Mouse (Mus musculus) cerebellum, postnatal 10 days (tissue): Measurements from ENCODE around the gene Stx6.
"Not testable (repeated sequence)": the region's sequence is repeated elsewhere in the genome, so short reads cannot be mapped to it uniquely, and the experiment has no call there.

ENCODE experiments used
- DNase-seq, 2 experiments: peaks; one replicate each; pipeline ENCODE4 v3.0.0; 2021; ENCODE audit warnings: mixed read lengths in 2 of 2

Stx6 gene

DNA sequence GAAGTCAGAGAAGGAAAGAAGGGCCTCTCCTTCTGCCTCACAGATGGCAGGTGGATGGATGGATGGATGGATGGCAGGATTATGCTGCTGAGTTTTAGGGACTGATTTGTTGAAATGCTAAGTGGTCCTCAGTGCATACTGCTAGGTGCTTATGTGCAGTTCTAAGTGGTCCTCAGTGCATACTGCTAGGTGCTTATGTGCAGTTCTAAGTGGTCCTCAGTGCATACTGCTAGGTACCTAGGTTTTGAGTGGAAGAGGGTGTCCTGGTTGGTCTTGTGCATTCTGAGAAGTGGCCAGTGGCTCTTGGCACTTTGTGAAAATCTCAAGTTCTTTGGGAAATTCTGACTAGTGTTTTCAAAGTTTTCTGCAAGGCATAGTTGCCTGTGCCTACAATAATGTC lies 11.4 kb downstream of the Stx6 start:
- no peak for DNase-seq

DNA sequence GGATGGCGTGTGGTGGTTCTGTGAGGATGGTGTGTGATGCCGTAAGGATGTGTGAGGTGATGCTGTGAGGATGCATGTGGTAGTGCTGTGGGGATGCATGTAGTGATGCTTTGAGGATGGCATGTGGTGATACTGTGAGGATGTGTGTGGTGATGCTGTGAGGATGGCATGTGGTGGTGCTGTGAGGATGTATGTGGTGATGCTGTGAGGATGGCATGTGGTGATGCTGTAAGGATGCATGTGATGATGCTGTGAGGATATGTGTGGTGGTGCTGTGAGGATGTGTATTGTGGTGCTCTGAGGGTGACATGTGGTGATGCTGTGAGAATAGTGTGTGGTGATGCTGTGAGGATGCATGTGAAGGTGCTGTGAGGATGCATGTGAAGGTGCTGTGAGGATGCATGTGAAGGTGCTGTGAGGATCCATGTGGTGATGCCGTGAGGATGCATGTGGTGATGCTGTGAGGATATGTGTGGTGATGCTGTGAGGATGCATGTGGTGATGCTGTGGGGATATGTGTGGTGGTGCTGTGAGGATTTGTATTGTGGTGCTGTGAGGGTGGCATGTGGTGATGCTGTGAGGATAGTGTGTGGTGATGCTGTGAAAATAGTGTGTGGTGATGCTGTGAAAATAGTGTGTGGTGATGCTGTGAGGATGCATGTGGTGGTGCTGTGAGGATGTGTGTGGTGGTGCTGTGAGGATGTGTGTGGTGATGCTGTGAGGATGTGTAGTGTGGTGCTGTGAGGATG lies 14.6 kb downstream of the Stx6 start:
- DNase-seq = no peak

DNA sequence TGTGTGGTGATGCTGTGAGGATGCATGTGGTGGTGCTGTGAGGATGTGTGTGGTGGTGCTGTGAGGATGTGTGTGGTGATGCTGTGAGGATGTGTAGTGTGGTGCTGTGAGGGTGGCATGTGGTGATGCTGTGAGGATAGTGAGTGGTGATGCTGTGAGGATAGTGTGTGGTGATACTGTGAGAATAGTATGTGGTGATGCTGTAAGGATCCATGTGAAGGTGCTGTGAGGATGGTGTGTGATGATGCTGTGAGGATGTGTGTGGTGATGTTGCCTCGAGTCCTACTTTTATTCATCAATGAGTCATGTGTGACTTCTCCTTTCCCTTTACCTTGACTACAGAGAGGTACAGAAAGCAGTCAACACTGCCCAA lies 15.1 kb downstream of the Stx6 start:
- DNase-seq = not testable (repeated sequence)

DNA sequence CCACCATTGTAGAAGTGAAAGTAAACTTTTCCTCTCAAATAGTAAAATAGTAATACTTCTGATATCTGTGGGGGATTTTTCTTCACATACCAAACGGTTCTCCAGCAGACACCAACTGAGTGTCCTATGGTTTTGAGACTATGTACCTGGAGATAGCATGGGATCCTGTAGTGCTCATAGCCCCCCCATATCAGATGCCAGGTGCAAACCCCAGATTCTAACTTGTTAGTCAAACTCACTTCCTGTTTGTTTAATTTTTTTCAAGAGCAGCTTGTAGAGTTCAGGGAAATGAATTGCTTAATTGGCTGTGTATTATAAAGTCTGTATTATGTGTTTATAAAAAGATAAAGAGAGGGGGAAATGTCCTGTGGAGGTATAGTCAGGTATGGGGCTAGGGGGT lies 15.9 kb downstream of the Stx6 start:
- DNase-seq = no peak

DNA sequence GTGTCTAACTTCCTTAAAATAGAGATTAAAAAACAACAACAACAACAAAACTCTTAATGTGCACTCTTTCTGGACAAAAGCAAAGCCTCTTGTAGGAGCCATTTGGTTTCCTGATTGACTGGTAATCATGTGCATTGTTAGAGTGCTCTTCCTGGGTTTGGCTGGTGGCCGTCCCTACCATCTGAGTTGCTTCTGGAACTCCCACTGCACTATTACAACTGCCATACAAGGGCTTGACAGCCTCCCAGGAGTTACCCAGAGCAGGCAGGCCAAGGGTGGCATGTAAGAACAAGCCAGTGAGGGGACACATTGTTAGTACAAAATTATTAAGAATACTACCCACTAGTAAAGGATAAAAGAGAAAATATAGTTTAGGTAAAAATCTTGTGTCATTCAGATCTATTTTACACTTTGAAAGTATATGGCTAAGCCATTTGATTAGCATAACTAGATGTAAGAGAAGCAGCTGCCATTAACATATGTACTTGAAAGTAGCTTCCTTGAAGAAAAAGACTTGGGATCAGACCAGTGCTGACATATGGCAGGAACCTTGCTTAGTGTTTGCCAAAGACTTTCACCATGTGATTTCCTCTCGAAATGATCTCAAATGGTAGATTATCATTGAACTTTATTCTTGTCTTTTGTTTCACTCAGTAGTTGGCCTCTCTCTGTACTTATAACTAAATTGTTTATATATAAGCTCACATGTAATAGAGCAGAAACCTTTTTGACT lies 19.8 kb downstream of the Stx6 start:
- DNase-seq = no peak

GRCm38 (mm10) chr1:155184191-155184590 lies 25.7 kb downstream of the Stx6 start:
- no peak for DNase-seq

DNA sequence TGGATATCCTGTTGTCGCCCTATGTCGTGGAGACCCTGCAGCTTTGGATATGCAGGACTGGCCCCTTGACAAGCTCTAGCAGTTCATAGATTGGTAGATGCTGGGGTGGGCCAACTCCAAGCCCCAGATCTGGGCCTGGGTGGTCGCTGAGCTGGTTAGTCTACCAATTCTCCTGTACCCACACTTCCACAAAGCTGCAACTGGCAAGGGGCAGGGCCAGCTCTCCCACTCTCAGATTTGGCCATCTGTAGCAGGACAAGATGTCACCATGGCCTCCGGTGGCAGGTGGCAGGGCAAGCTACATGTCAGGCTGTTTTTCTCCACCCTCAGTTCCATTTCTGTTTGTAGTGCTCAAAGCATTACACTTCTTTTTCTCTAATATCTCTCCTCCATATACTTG lies 30.1 kb downstream of the Stx6 start:
- peak; percentile 49 to 62 for DNase-seq

GRCm38 (mm10) chr1:155191219-155191618 lies 32.7 kb downstream of the Stx6 start:
- peak; percentile 42 for DNase-seq

DNA sequence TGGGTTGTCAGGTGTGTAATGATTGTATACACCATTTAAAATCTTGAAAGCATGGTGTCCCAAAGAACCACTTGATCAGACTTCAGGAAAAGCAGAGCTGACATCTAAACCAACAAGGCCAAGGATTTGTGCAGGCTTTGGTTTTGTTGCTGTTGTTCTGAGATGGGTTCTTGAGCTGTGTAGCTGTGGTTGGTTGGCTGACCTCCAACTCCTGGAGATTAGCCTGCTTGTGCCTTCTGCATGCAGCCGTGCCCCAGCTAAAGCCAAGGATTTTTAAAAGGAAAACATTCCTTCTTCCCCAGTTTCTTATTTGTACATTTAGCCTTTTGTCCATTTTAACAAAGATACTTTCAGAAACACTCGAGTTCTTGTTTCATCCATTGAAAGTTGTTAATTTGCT lies 33.2 kb downstream of the Stx6 start:
- DNase-seq = peak; percentile 92 to 93

DNA sequence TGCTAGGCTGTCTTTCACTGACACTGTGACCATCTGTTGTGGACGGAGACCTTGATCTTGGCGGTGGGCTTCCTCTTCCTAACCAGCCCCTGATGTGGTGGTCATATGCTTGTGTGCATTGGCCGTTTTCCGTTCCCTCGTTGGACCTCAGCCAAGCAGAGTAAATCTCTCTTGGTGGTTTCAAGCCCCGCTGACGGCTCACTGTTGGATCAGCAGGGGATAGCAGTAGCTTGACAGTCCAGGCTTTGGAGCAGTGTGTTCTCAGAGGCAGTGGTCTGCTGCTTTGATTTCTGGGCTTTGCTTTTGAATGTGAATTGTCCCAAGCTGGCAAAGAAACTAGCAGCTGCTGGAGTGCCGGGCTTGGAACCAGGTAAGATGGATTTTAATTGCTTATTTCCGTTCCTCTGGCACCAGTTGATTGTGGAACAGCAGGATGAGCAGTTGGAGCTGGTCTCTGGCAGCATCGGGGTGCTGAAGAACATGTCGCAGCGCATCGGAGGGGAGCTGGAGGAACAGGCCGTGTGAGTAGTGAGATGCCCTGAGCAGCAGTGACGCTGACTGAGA lies 34.4 kb downstream of the Stx6 start:
- peak; percentile 79 to 80 for DNase-seq

DNA sequence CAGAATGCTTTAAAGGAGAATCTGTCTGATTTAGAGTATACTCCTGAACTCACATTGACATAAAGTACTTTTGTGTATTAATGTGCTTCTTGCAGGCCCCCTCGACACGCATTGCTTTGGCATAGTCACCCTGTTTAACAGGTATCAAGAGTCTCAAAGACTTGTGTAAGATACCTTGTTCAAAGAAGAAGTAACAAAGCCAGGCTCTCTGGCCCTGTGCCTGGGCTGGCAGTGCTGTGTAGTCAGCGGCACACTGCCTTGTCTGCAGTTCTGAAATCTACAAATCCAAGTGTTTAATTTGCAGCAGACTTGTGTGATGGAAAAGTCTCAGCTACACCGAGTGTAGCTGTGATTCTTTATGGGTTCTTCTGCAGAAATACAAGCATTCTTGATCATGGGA lies 38.2 kb downstream of the Stx6 start:
- DNase-seq = peak; percentile 61 to 71

GRCm38 (mm10) chr1:155199522-155199921 lies 41.0 kb downstream of the Stx6 start:
- DNase-seq = no peak

GRCm38 (mm10) chr1:155200967-155201366 lies 42.5 kb downstream of the Stx6 start:
- DNase-seq = peak in 1 of 2 experiments; percentile 19

GRCm38 (mm10) chr1:155201373-155201879 lies 42.9 kb downstream of the Stx6 start:
- DNase-seq = peak; percentile 45 to 50

DNA sequence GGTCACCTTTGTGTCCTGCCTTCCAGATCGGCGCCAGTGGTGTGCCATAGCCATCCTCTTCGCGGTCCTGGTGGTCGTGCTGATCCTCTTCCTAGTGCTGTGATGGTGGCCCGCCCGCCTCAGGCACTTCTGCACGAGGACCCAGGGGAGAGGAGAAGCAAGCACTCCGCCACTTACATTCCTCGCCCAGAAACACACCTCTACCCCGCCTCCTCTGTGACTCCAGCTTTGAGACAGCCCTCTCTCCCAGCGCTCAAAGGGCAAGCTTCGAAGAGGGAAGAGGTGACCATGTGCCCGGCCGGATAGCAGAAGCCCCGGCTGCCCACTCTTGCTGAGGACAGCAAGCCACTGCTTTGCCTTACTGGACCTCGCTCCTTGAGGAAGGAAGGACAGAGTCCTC lies 43.4 kb downstream of the Stx6 start:
- peak in 1 of 2 experiments; percentile 21 for DNase-seq

DNA sequence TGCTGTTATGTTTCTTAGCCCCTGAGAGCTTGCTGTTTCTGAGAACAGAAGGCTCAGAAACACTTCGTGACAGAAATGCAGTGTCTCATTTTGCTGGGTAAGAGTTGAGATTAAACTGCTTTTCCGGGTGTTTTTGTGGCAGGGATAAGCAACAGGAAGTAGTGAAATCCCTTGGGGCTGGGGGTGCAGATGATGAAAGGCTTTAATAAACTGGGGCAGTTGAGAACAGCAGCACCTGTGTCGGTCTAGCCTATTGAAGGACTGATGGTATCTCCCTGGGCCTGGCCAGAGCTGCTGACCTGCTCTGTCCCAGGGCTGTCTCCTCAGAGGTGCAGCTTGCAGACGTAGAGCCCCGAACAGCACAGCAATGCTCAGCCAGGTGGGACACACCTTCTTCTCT lies 44.0 kb downstream of the Stx6 start:
- DNase-seq = no peak

GRCm38 (mm10) chr1:155203101-155203500 lies 44.6 kb downstream of the Stx6 start:
- DNase-seq = no peak

- peak; percentile 34 to 47 for DNase-seq
Measured at GRCm38 (mm10) chr1:155203954-155204353, 45.4 kb downstream of the Stx6 start.

DNA sequence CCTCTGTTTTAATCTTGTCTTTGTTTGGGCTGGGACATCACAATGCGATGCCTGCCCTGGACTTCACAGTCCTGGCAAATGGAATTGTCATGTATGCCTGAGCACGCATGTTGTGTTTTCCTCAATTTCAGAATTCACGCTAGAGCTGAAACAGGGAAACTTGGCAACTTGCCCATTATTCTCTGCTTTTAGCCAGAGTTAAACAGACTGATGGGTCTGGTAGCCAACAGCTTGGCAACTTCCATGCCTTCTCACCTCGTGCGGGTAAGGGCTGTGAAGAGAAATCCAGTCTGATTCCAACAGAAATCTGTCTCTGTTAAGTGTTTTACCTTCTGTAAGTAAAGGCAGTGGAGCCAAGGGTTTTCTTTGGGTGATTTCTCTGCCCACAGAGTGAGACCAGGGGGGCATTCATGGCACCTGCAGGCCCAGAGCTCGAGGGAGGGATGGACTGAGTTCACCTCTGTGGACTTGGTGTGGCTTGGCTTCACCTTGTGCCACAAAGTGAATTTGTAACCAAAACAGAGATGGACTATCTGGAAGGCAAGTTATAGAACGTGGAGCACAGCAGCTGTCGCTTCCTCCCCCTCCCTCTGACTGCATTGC lies 46.1 kb downstream of the Stx6 start:
- DNase-seq = peak; percentile 90 to 97

- DNase-seq = peak; percentile 37 to 54
Measured at GRCm38 (mm10) chr1:155205311-155205710, 46.8 kb downstream of the Stx6 start.

DNA sequence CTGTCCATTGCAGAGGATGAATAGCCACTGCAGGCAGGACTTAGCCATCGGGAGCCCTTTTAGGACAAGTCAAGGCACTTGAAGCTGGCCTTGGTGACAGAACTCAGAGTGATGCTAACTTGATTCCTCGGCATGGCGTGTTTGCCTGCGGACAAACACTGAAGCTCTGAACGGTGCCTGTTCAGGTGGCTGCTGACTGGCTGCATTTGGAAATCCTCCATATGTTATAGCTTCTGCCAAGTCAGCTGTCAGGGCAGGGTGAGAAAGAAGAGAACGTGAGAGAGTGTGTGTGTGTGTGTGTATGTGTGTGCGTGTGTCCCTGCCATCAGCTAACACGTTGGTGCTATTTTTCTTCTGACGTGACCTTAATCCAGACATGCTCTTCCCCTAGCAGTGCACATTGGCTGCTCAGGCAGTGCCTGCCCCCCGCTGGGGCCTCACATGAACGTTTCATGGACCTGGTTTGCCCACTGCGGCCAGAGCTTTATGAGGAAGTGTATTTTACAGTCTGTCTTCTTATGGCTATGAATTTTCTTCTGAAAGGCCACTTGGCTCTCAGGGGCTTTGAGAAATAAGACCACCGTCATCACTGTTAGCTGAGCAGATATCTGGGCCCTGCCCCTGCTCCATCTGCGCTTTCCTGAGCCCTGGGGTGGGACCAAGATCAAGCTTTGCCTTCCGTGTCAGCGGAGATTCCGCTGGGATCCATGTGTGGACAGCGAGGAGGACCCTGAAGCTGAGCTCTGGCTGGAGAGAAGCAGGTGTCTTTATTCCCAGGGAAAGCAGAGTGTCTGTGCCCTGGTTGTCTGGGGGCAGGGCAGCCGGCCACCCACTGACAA lies 47.5 kb downstream of the Stx6 start:
- peak; percentile 69 to 75 for DNase-seq

GRCm38 (mm10) chr1:155207859-155208258 lies 49.3 kb downstream of the Stx6 start:
- peak; percentile 56 to 62 for DNase-seq
